In the genomic region with DNA sequence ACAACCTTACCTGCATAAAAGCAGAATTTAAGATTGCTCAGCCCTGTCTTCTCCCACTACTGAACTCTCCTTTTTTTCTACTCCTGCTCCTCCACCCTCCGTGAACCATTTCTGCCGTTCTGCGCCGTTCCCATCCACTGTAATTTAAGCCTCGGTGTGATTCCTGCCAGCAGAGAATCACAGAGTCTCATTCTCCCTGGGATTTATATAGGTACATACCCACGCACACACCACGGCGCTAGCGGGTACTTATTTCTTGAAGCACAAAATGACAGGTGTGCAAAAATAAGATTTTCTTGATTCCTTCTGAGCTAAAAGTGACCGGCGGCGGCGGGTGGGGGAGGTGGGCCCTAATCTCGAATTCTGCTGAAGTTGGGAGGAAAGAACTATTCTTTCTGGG, we compare ENCODE assay signal across 24 mouse cellular contexts.
DNase-seq lines count a peak whose midpoint lies in the region; ATAC-seq lines count a peak whose summit lies in the region.
"Had no signal": no experiment of that assay in that cellular context is flagged by ENCODE, and none has a peak within 500 bp of the region (broad histone marks: within the 10 kb centered on the region; RNA-seq: fewer than 3 reads in every experiment).

No protein-coding gene starts in this region.

- no peak overlapping the region for H3K9ac ChIP-seq in midbrain, embryonic 14.5 days (replicated peaks; ENCODE audit: low read length)
- H3K9ac ChIP-seq in midbrain, embryonic 16.5 days (ENCODE audit: low read depth, low read length), result no peak overlapping the region
- H3K9ac ChIP-seq: embryonic facial prominence, embryonic 12.5 days; hindbrain, embryonic 15.5 days; liver, embryonic 12.5 days; lung, embryonic 14.5 days; midbrain, embryonic 12.5 days had no signal

- no peaks in the 10 kb centered on the region for H3K36me3 ChIP-seq in midbrain, embryonic 14.5 days (ENCODE audit: control insufficient read depth, insufficient read depth, low read length)
- no peaks in the 10 kb centered on the region for H3K36me3 ChIP-seq in midbrain, embryonic 16.5 days (ENCODE audit: control insufficient read depth, insufficient read depth, low read length)
- H3K36me3 ChIP-seq: embryonic facial prominence, embryonic 12.5 days; hindbrain, embryonic 15.5 days; liver, embryonic 12.5 days; midbrain, embryonic 12.5 days had no signal

- H3K9me3 ChIP-seq in midbrain, embryonic 14.5 days (ENCODE audit: control insufficient read depth, low read length), result no peaks in the 10 kb centered on the region
- no peaks in the 10 kb centered on the region for H3K9me3 ChIP-seq in midbrain, embryonic 16.5 days (replicated peaks; ENCODE audit: control insufficient read depth, low read length, poor library complexity, severe bottlenecking)
- H3K9me3 ChIP-seq: embryonic facial prominence, embryonic 12.5 days; hindbrain, embryonic 15.5 days; liver, embryonic 12.5 days; midbrain, embryonic 12.5 days had no signal

- H3K27me3 ChIP-seq in midbrain, embryonic 14.5 days (ENCODE audit: control insufficient read depth, insufficient read depth, low read length), result no peaks in the 10 kb centered on the region
- no peaks in the 10 kb centered on the region for H3K27me3 ChIP-seq in midbrain, embryonic 16.5 days (ENCODE audit: control insufficient read depth, insufficient read depth, low read depth, low read length)
- H3K27me3 ChIP-seq: embryonic facial prominence, embryonic 12.5 days; hindbrain, embryonic 15.5 days; liver, embryonic 12.5 days; midbrain, embryonic 12.5 days had no signal

- no peak overlapping the region for H3K27ac ChIP-seq in midbrain, embryonic 14.5 days (replicated peaks; ENCODE audit: low read depth, low read length)
- H3K27ac ChIP-seq in midbrain, embryonic 16.5 days (ENCODE audit: low read length), result no peak overlapping the region
- H3K27ac ChIP-seq: embryonic facial prominence, embryonic 12.5 days; hindbrain, embryonic 15.5 days; kidney, postnatal 0 days; layer of hippocampus, adult 2 months; liver, embryonic 12.5 days; macrophage; midbrain, embryonic 12.5 days had no signal

- ATAC-seq in midbrain, embryonic 14.5 days (ENCODE audit: low FRiP score, low TSS enrichment), result no peak
- ATAC-seq in midbrain, embryonic 16.5 days, result no peak
- ATAC-seq: forebrain, embryonic 16.5 days; liver, embryonic 12.5 days had no signal

- no peak overlapping the region for H3K4me3 ChIP-seq in midbrain, embryonic 14.5 days (replicated peaks; ENCODE audit: low read depth, low read length)
- H3K4me3 ChIP-seq in midbrain, embryonic 16.5 days (ENCODE audit: low read depth, low read length), result no peak overlapping the region
- H3K4me3 ChIP-seq: embryonic facial prominence, embryonic 12.5 days; hindbrain, embryonic 15.5 days; layer of hippocampus, adult 2 months; liver, embryonic 12.5 days; midbrain, embryonic 12.5 days had no signal

- H3K4me1 ChIP-seq in midbrain, embryonic 14.5 days (ENCODE audit: control insufficient read depth, insufficient read depth, low read length), result 0 out of 2 replicates have a peak, but pooled peaks cover 3% of the 10 kb centered on the region
- no peaks in the 10 kb centered on the region for H3K4me1 ChIP-seq in midbrain, embryonic 16.5 days (ENCODE audit: control insufficient read depth, insufficient read depth, low read length)
- H3K4me1 ChIP-seq: embryonic facial prominence, embryonic 12.5 days; hindbrain, embryonic 15.5 days; liver, embryonic 12.5 days; midbrain, embryonic 12.5 days had no signal

- WGBS in midbrain, embryonic 14.5 days, result 94% methylated on average over 14 of the region's 14 CpGs
- 85% methylated on average over 14 of the region's 14 CpGs for WGBS in midbrain, embryonic 16.5 days

- H3K4me2 ChIP-seq in midbrain, embryonic 14.5 days (ENCODE audit: low read length), result no peak overlapping the region
- H3K4me2 ChIP-seq in midbrain, embryonic 16.5 days (ENCODE audit: low read length), result no peak overlapping the region
- H3K4me2 ChIP-seq: embryonic facial prominence, embryonic 12.5 days; heart, embryonic 11.5 days; hindbrain, embryonic 15.5 days; liver, embryonic 12.5 days; lung, embryonic 14.5 days; midbrain, embryonic 12.5 days had no signal

- peak; percentile 7 for DNase-seq in midbrain, embryonic 14.5 days
- DNase-seq in R1 (ENCODE audit: low read depth, low spot score), result peak; percentile 2
- peak; percentile 53 to 61 for DNase-seq in left cerebral cortex, adult 9 months (ENCODE audit: low spot score in 2 of 2)
- DNase-seq in telencephalon, adult 2 months (ENCODE audit: low read depth, low spot score), result peak; percentile 85
- no peak for DNase-seq in heart, adult 11 months
- no peak for DNase-seq in B cell, adult 2 months
- DNase-seq: adrenal gland, adult 8-10 months; cerebellum, adult 18-20 months; gastrocnemius, postnatal 36 days; heart, postnatal 14 days; kidney, adult 11 months; lung, embryonic 14.5 days; retina, postnatal 1 day; thymus, postnatal 4 days had no signal

Comparison
In these comparisons a context has a peak if more than half of its experiments do, and no peak if none do; other contexts are left out.
1. DNase-seq: peak in midbrain, embryonic 14.5 days (single experiment), R1 (single experiment), left cerebral cortex, adult 9 months (2 of 2) and telencephalon, adult 2 months (single experiment); none in heart, adult 11 months (single experiment) and B cell, adult 2 months (0 of 2).